Comparison of ENCODE assay signal across 9 mouse cellular contexts in genomic region chr7:35392935-35393334, GRCm38 (mm10). TPM values are rescaled to one million over a fixed set of nuclear protein-coding genes. Genes with fewer than 3 reads are reported as not detected.
A peak's percentile ranks its signal among the peaks of the same experiment; 100 is the strongest.
DNase-seq lines count a peak whose midpoint lies in the region; ATAC-seq and TF ChIP-seq lines count a peak whose summit lies in the region.
"Had no signal": no experiment of that assay in that cellular context is flagged by ENCODE, and none has a peak within 500 bp of the region (broad histone marks: within the 10 kb centered on the region; RNA-seq: fewer than 3 reads in every experiment).

No protein-coding gene starts in this region.

- DNase-seq in kidney, adult 9 months: peak; percentile 76
- DNase-seq in ES-E14 (ENCODE audit: low read depth, low spot score): peak; percentile 60
- DNase-seq in brain, adult 2 months (ENCODE audit: low read depth, low spot score): peak; percentile 61
- DNase-seq in lung, embryonic 14.5 days: peak; percentile 53
- DNase-seq in forebrain, embryonic 14.5 days (ENCODE audit: low spot score): no peak

- 69% methylated on average over 5 of the region's 5 CpGs for WGBS in kidney, embryonic 16.5 days
- WGBS in lung, embryonic 14.5 days: 56% methylated on average over 5 of the region's 5 CpGs
- 59% methylated on average over 5 of the region's 5 CpGs for WGBS in forebrain, embryonic 14.5 days

- H3K9ac ChIP-seq in kidney, embryonic 16.5 days (replicated peaks; ENCODE audit: low read length): no peak overlapping the region
- no peak overlapping the region for H3K9ac ChIP-seq in ES-E14 (ENCODE audit: insufficient read depth, low read depth, low read length, poor library complexity, severe bottlenecking)
- H3K9ac ChIP-seq in lung, embryonic 14.5 days: no peak overlapping the region
- no peak overlapping the region for H3K9ac ChIP-seq in forebrain, embryonic 14.5 days (ENCODE audit: low read length)
- H3K9ac ChIP-seq: hindbrain, embryonic 15.5 days had no signal

- H3K4me2 ChIP-seq in kidney, embryonic 16.5 days (replicated peaks; ENCODE audit: low read depth, low read length): no peak overlapping the region
- no peak overlapping the region for H3K4me2 ChIP-seq in lung, embryonic 14.5 days
- no peak overlapping the region for H3K4me2 ChIP-seq in forebrain, embryonic 14.5 days (ENCODE audit: low read length)
- H3K4me2 ChIP-seq: hindbrain, embryonic 15.5 days had no signal

- peaks cover 13% of the 10 kb centered on the region; the same call in 1 of the 2 replicates for H3K36me3 ChIP-seq in kidney, embryonic 16.5 days (ENCODE audit: insufficient read depth, low read length)
- H3K36me3 ChIP-seq in ES-E14 (ENCODE audit: control insufficient read depth, insufficient read depth, low read length, poor library complexity, severe bottlenecking): peaks cover 20% of the 10 kb centered on the region
- H3K36me3 ChIP-seq in lung, embryonic 14.5 days (ENCODE audit: insufficient read depth): peaks cover 11% of the 10 kb centered on the region
- peaks cover 22% of the 10 kb centered on the region for H3K36me3 ChIP-seq in forebrain, embryonic 14.5 days (ENCODE audit: control insufficient read depth, insufficient read depth, low read length)

- no peak overlapping the region for H3K27ac ChIP-seq in kidney, embryonic 16.5 days (ENCODE audit: low read length)
- H3K27ac ChIP-seq in ES-E14 (ENCODE audit: insufficient read depth, low read depth, low read length, poor library complexity, severe bottlenecking): no peak overlapping the region
- no peak overlapping the region for H3K27ac ChIP-seq in lung, embryonic 14.5 days (ENCODE audit: low read depth)
- H3K27ac ChIP-seq in forebrain, embryonic 14.5 days (ENCODE audit: low read depth, low read length): no peak overlapping the region
- H3K27ac ChIP-seq: hindbrain, embryonic 15.5 days had no signal

- peak; percentile 51 for TF ChIP-seq CTCF in lung, embryonic 14.5 days (IDR thresholded peaks at IDR 0.05; ENCODE audit: low read depth)

- no peaks in the 10 kb centered on the region for H3K27me3 ChIP-seq in kidney, embryonic 16.5 days (ENCODE audit: insufficient read depth, low read length)
- no peaks in the 10 kb centered on the region for H3K27me3 ChIP-seq in lung, embryonic 14.5 days (ENCODE audit: insufficient read depth, low read length)
- H3K27me3 ChIP-seq in forebrain, embryonic 14.5 days (replicated peaks; ENCODE audit: control insufficient read depth, insufficient read depth, low read length): no peaks in the 10 kb centered on the region
- H3K27me3 ChIP-seq: hindbrain, embryonic 15.5 days had no signal

- no peaks in the 10 kb centered on the region for H3K9me3 ChIP-seq in kidney, embryonic 16.5 days (ENCODE audit: low read length)
- no peaks in the 10 kb centered on the region for H3K9me3 ChIP-seq in ES-E14 (ENCODE audit: control insufficient read depth, insufficient read depth, low read depth, low read length)
- no peaks in the 10 kb centered on the region for H3K9me3 ChIP-seq in lung, embryonic 14.5 days (ENCODE audit: low read depth, low read length)
- no peaks in the 10 kb centered on the region for H3K9me3 ChIP-seq in forebrain, embryonic 14.5 days (replicated peaks; ENCODE audit: control insufficient read depth, low read length)
- H3K9me3 ChIP-seq: hindbrain, embryonic 15.5 days had no signal

- no peak overlapping the region for H3K4me3 ChIP-seq in kidney, embryonic 16.5 days (ENCODE audit: low read length)
- no peak overlapping the region for H3K4me3 ChIP-seq in ES-E14 (ENCODE audit: insufficient read depth in 1 of 2, low read depth in 1 of 2, low read length in 2 of 2, poor library complexity in 1 of 2, severe bottlenecking in 1 of 2)
- no peak overlapping the region for H3K4me3 ChIP-seq in lung, embryonic 14.5 days (ENCODE audit: low read depth, low read length)
- no peak overlapping the region for H3K4me3 ChIP-seq in forebrain, embryonic 14.5 days (ENCODE audit: low read depth, low read length)
- H3K4me3 ChIP-seq: hindbrain, embryonic 15.5 days had no signal

- ATAC-seq in kidney, embryonic 16.5 days (ENCODE audit: low FRiP score, low TSS enrichment): no peak
- no peak for ATAC-seq in lung, embryonic 14.5 days (ENCODE audit: insufficient read depth)
- no peak for ATAC-seq in forebrain, embryonic 14.5 days
- no peak for ATAC-seq in erythroid progenitor cell, adult 5-6 weeks (replicated peaks; ENCODE audit: low FRiP score, poor library complexity, severe bottlenecking)

- H3K4me1 ChIP-seq in kidney, embryonic 16.5 days (ENCODE audit: insufficient read depth, low read length): peaks cover 26% of the 10 kb centered on the region
- H3K4me1 ChIP-seq in ES-E14 (ENCODE audit: control insufficient read depth in 2 of 2, insufficient read depth in 2 of 2, low read length in 2 of 2, poor library complexity in 1 of 2): peaks cover 1 to 13% of the 10 kb centered on the region in 2 experiments; a peak in 3 of 4 replicates
- H3K4me1 ChIP-seq in lung, embryonic 14.5 days (ENCODE audit: insufficient read depth): 0 out of 2 replicates have a peak, but pooled peaks cover 6% of the 10 kb centered on the region
- H3K4me1 ChIP-seq in forebrain, embryonic 14.5 days (ENCODE audit: control insufficient read depth, insufficient read depth, low read length): peaks cover 13% of the 10 kb centered on the region

- in situ Hi-C loops in ES-E14 (cut with MboI; ENCODE audit: low sequenced_read_pairs in 2 of 2, unreplicated experiment in 2 of 2): no loop called here

TF ChIP-seq in ES-E14, 5 proteins besides CTCF, POLR2A, EP300 and RAD21:
- peak; percentile 3; the same call in 1 of the 2 replicates for TF ChIP-seq ZC3H11A (IDR thresholded peaks at IDR 0.05; ENCODE audit: borderline replicate concordance, low read depth, low read length)
- peak; percentile 92 for TF ChIP-seq ZNF384 (IDR thresholded peaks at IDR 0.05; ENCODE audit: low read depth, low read length)
- TF ChIP-seq CHD2 (IDR thresholded peaks at IDR 0.05; ENCODE audit: low read depth, low read length): no peak
- no peak for TF ChIP-seq MAFK (IDR thresholded peaks at IDR 0.05; ENCODE audit: insufficient read depth, low read depth, low read length)
- TF ChIP-seq HCFC1 (IDR thresholded peaks at IDR 0.05; ENCODE audit: borderline replicate concordance, insufficient read depth, low read length): no peak

RNA-seq across cellular contexts. Expression of gene Faap24, which starts 3.7 kb away (rescaled TPM):
- polyA plus RNA-seq in kidney, embryonic 16.5 days (2015; fragmentation: Nextera tagmentation; extraction: Ambion mirVana): 16.9 and 17.8 TPM in 2 replicates
- 7.0 and 7.1 TPM in 2 replicates for total RNA-seq in ES-E14 (2012; rRNA removed)
- 17.7 and 20.2 TPM in 2 replicates for polyA plus RNA-seq in lung, embryonic 14.5 days (2014; fragmentation: Nextera tagmentation; extraction: Ambion mirVana)
- 21.6 and 22.7 TPM in 2 replicates for polyA plus RNA-seq in forebrain, embryonic 14.5 days (2014; fragmentation: Nextera tagmentation; extraction: Ambion mirVana)
- total RNA-seq in erythroid progenitor cell, adult 5-6 weeks (2015; ENCODE audit: low replicate concordance): 10.5 and 17.6 TPM in 2 replicates
- total RNA-seq in erythroid progenitor cell, adult 5-6 weeks (2017; ENCODE audit: low replicate concordance): 14.1 and 16.3 TPM in 2 replicates

RNA-seq across cellular contexts. Expression of gene Cep89, which starts 3.9 kb away (rescaled TPM):
- polyA plus RNA-seq in kidney, embryonic 16.5 days (2015; fragmentation: Nextera tagmentation; extraction: Ambion mirVana): 63.7 and 73.2 TPM in 2 replicates
- total RNA-seq in ES-E14 (2012; rRNA removed): 15.3 and 22.5 TPM in 2 replicates
- polyA plus RNA-seq in lung, embryonic 14.5 days (2014; fragmentation: Nextera tagmentation; extraction: Ambion mirVana): 47.9 and 49.4 TPM in 2 replicates
- polyA plus RNA-seq in forebrain, embryonic 14.5 days (2014; fragmentation: Nextera tagmentation; extraction: Ambion mirVana): 23.8 and 28.3 TPM in 2 replicates
- total RNA-seq in erythroid progenitor cell, adult 5-6 weeks (2015; ENCODE audit: low replicate concordance): 39.0 and 47.2 TPM in 2 replicates
- 56.1 and 118 TPM in 2 replicates for total RNA-seq in erythroid progenitor cell, adult 5-6 weeks (2017; ENCODE audit: low replicate concordance)

RNA-seq across cellular contexts. Expression of gene Slc7a9, which starts 55.7 kb away (rescaled TPM):
- polyA plus RNA-seq in kidney, embryonic 16.5 days (2015; fragmentation: Nextera tagmentation; extraction: Ambion mirVana): 11.2 and 13.3 TPM in 2 replicates
- total RNA-seq in ES-E14 (2012; rRNA removed): 0.62 and 1.2 TPM in 2 replicates
- polyA plus RNA-seq in lung, embryonic 14.5 days (2014; fragmentation: Nextera tagmentation; extraction: Ambion mirVana): 0.49 and 0.67 TPM in 2 replicates
- not detected in 2 replicates for polyA plus RNA-seq in forebrain, embryonic 14.5 days (2014; fragmentation: Nextera tagmentation; extraction: Ambion mirVana)
- total RNA-seq in erythroid progenitor cell, adult 5-6 weeks (2015; ENCODE audit: low replicate concordance): not detected in 2 replicates
- not detected in 2 replicates for total RNA-seq in erythroid progenitor cell, adult 5-6 weeks (2017; ENCODE audit: low replicate concordance)
- polyA plus RNA-seq: cerebellum, adult 2 months; hindbrain, embryonic 15.5 days had no signal

RNA-seq across cellular contexts. Expression of gene Rhpn2, which starts 59.0 kb away (rescaled TPM):
- 16.3 TPM in 2 replicates for polyA plus RNA-seq in kidney, embryonic 16.5 days (2015; fragmentation: Nextera tagmentation; extraction: Ambion mirVana)
- total RNA-seq in ES-E14 (2012; rRNA removed): 12.6 and 12.7 TPM in 2 replicates
- polyA plus RNA-seq in lung, embryonic 14.5 days (2014; fragmentation: Nextera tagmentation; extraction: Ambion mirVana): 3.0 and 3.6 TPM in 2 replicates
- polyA plus RNA-seq in forebrain, embryonic 14.5 days (2014; fragmentation: Nextera tagmentation; extraction: Ambion mirVana): 1.2 and 1.6 TPM in 2 replicates
- not detected in 2 replicates for total RNA-seq in erythroid progenitor cell, adult 5-6 weeks (2015; ENCODE audit: low replicate concordance)
- not detected in 2 replicates for total RNA-seq in erythroid progenitor cell, adult 5-6 weeks (2017; ENCODE audit: low replicate concordance)
